Mouse (Mus musculus): ENCODE results near the gene S100pbp. TPM values are rescaled to one million over a fixed set of nuclear protein-coding genes. Genes with fewer than 3 reads are reported as not detected.
"Not testable (repeated sequence)": the region's sequence is repeated elsewhere in the genome, so short reads cannot be mapped to it uniquely, and the experiment has no call there.

Gene S100pbp
- total and polyA plus RNA-seq, 2 experiments from 2014 or later = 15.6 to 52.2 TPM

- no peaks in the 10 kb centered on the region for H3K4me1 ChIP-seq (ENCODE audit: insufficient read depth)
- no peak overlapping the region for H3K4me3 ChIP-seq (ENCODE audit: low read depth, low read length)
- DNase-seq = no peak
- H3K27ac ChIP-seq (ENCODE audit: low read depth, low read length) = no peak overlapping the region
- H3K4me2 ChIP-seq (ENCODE audit: low read depth) = no peak overlapping the region
- H3K27me3 ChIP-seq (ENCODE audit: insufficient read depth, low read length) = no peaks in the 10 kb centered on the region; the same call in 1 of the 2 replicates
- peaks cover 75% of the 10 kb centered on the region for H3K36me3 ChIP-seq (ENCODE audit: insufficient read depth)
- no peak for TF ChIP-seq CTCF (IDR thresholded peaks at IDR 0.05; ENCODE audit: low read depth)
- H3K9me3 ChIP-seq (ENCODE audit: low read length) = no peaks in the 10 kb centered on the region
- no peak for ATAC-seq
- 56% methylated on average over 7 of the region's 7 CpGs for WGBS
- H3K9ac ChIP-seq = no peak overlapping the region
Observed at GRCm38 (mm10) chr4:129220376-129221089, 31.0 kb upstream of the S100pbp start.

- no peaks in the 10 kb centered on the region for H3K27me3 ChIP-seq (ENCODE audit: insufficient read depth, low read length)
- H3K4me1 ChIP-seq (ENCODE audit: insufficient read depth) = no peaks in the 10 kb centered on the region
- H3K9ac ChIP-seq = no peak overlapping the region
- H3K4me3 ChIP-seq (ENCODE audit: low read depth, low read length) = no peak overlapping the region
- WGBS = 80% methylated on average over 10 of the region's 10 CpGs
- H3K27ac ChIP-seq (ENCODE audit: low read depth, low read length) = no peak overlapping the region
- H3K36me3 ChIP-seq (ENCODE audit: insufficient read depth) = peaks cover 77% of the 10 kb centered on the region
- no peaks in the 10 kb centered on the region for H3K9me3 ChIP-seq (ENCODE audit: low read length)
- ATAC-seq (no peak), DNase-seq (no peak)
- TF ChIP-seq CTCF (IDR thresholded peaks at IDR 0.05; ENCODE audit: low read depth) = no peak
- H3K4me2 ChIP-seq (ENCODE audit: low read depth) = no peak overlapping the region
Observed at GRCm38 (mm10) chr4:129219198-129219597, 29.7 kb upstream of the S100pbp start.

- H3K9ac ChIP-seq = no peak overlapping the region
- no peak for ATAC-seq
- H3K27me3 ChIP-seq (ENCODE audit: insufficient read depth, low read length) = no peaks in the 10 kb centered on the region
- H3K36me3 ChIP-seq (ENCODE audit: insufficient read depth) = peaks cover 83% of the 10 kb centered on the region
- H3K4me3 ChIP-seq (ENCODE audit: low read depth, low read length) = no peak overlapping the region
- no peak overlapping the region for H3K27ac ChIP-seq (ENCODE audit: low read depth, low read length)
- no peak for DNase-seq
- no peaks in the 10 kb centered on the region for H3K4me1 ChIP-seq (ENCODE audit: insufficient read depth)
- 84% methylated on average over 7 of the region's 7 CpGs for WGBS
- no peaks in the 10 kb centered on the region for H3K9me3 ChIP-seq (ENCODE audit: low read length)
- H3K4me2 ChIP-seq (ENCODE audit: low read depth) = no peak overlapping the region
- no peak for TF ChIP-seq CTCF (IDR thresholded peaks at IDR 0.05; ENCODE audit: low read depth)
Observed at GRCm38 (mm10) chr4:129218569-129219175, 29.1 kb upstream of the S100pbp start.

- H3K4me2 ChIP-seq (ENCODE audit: low read depth); H3K4me1 ChIP-seq (ENCODE audit: insufficient read depth); H3K27ac ChIP-seq (ENCODE audit: low read depth, low read length); H3K9me3 ChIP-seq (ENCODE audit: low read length); ATAC-seq; H3K9ac ChIP-seq; H3K4me3 ChIP-seq (ENCODE audit: low read depth, low read length); H3K27me3 ChIP-seq (ENCODE audit: insufficient read depth, low read length); DNase-seq: not testable (repeated sequence)
- peaks cover 79% of the 10 kb centered on the region for H3K36me3 ChIP-seq (ENCODE audit: insufficient read depth)
- TF ChIP-seq CTCF (IDR thresholded peaks at IDR 0.05; ENCODE audit: low read depth) = peak; percentile 51
- 74% methylated on average over 3 of the region's 3 CpGs for WGBS
Observed at GRCm38 (mm10) chr4:129212486-129212885, 23.0 kb upstream of the S100pbp start.

- ATAC-seq (no peak), DNase-seq (no peak)
- no peaks in the 10 kb centered on the region for H3K27me3 ChIP-seq (ENCODE audit: insufficient read depth, low read length)
- H3K9me3 ChIP-seq (ENCODE audit: low read length) = no peaks in the 10 kb centered on the region
- H3K4me3 ChIP-seq (ENCODE audit: low read depth, low read length) = no peak overlapping the region
- TF ChIP-seq CTCF (IDR thresholded peaks at IDR 0.05; ENCODE audit: low read depth) = no peak
- peaks cover 79% of the 10 kb centered on the region for H3K36me3 ChIP-seq (ENCODE audit: insufficient read depth)
- 78% methylated on average over 4 of the region's 4 CpGs for WGBS
- H3K27ac ChIP-seq (ENCODE audit: low read depth, low read length) = no peak overlapping the region
- H3K4me1 ChIP-seq (ENCODE audit: insufficient read depth) = no peaks in the 10 kb centered on the region
- no peak overlapping the region for H3K9ac ChIP-seq
- no peak overlapping the region for H3K4me2 ChIP-seq (ENCODE audit: low read depth)
Observed at GRCm38 (mm10) chr4:129211461-129211860, 21.9 kb upstream of the S100pbp start.

GRCm38 (mm10) chr4:129209504-129209903 is 20.0 kb upstream of the S100pbp start:
- peak; percentile 71 for TF ChIP-seq CTCF (IDR thresholded peaks at IDR 0.05; ENCODE audit: low read depth)
- Histone ChIP-seq H3K27ac (ENCODE audit: low read depth, low read length) (no peak overlapping the region), H3K4me1 (ENCODE audit: insufficient read depth) (no peaks in the 10 kb centered on the region), H3K9ac (no peak overlapping the region), H3K4me2 (ENCODE audit: low read depth) (no peak overlapping the region), H3K27me3 (ENCODE audit: insufficient read depth, low read length) (no peaks in the 10 kb centered on the region), H3K36me3 (ENCODE audit: insufficient read depth) (peaks cover 78% of the 10 kb centered on the region), H3K4me3 (ENCODE audit: low read depth, low read length) (no peak overlapping the region), H3K9me3 (ENCODE audit: low read length) (no peaks in the 10 kb centered on the region)
- DNase-seq = no peak
- WGBS = 47% methylated on average over 7 of the region's 7 CpGs
- no peak for ATAC-seq

GRCm38 (mm10) chr4:129206792-129207191 is 17.3 kb upstream of the S100pbp start:
- H3K4me1 ChIP-seq (ENCODE audit: insufficient read depth) = no peaks in the 10 kb centered on the region
- 92% methylated on average over 8 of the region's 8 CpGs for WGBS

More at GRCm38 (mm10) chr4:129206792-129207191, 17.3 kb upstream of the S100pbp start:
- Histone ChIP-seq H3K4me2 (ENCODE audit: low read depth) (no peak overlapping the region), H3K27ac (ENCODE audit: low read depth, low read length) (no peak overlapping the region), H3K4me3 (ENCODE audit: low read depth, low read length) (no peak overlapping the region), H3K36me3 (ENCODE audit: insufficient read depth) (peaks cover 79% of the 10 kb centered on the region), H3K9me3 (ENCODE audit: low read length) (no peaks in the 10 kb centered on the region), H3K9ac (no peak overlapping the region), H3K27me3 (ENCODE audit: insufficient read depth, low read length) (no peaks in the 10 kb centered on the region)
- no peak for TF ChIP-seq CTCF (IDR thresholded peaks at IDR 0.05; ENCODE audit: low read depth)
- ATAC-seq (no peak), DNase-seq (no peak)

Measured in forebrain, postnatal 0 days (tissue).